Mouse (Mus musculus): ENCODE data around the gene Jade2. TPM values are rescaled to one million over a fixed set of nuclear protein-coding genes. Genes with fewer than 3 reads are reported as not detected.

The Jade2 gene
- polyA plus RNA-seq, 1 experiment = 10.1 TPM

GRCm38 (mm10) chr11:51885681-51886080 is 28.2 kb upstream of the Jade2 start:
- H3K4me3 ChIP-seq (ENCODE audit: low read depth, low read length) = no peak overlapping the region
- H3K27me3 ChIP-seq (ENCODE audit: control insufficient read depth, insufficient read depth, low read length, poor library complexity, severe bottlenecking) = peaks cover 2% of the 10 kb centered on the region; the same call in 1 of the 2 replicates
- no peaks in the 10 kb centered on the region for H3K9me3 ChIP-seq (replicated peaks; ENCODE audit: control insufficient read depth, insufficient read depth, low read length, poor library complexity, severe bottlenecking)
- H3K9ac ChIP-seq (ENCODE audit: low read depth, poor library complexity, severe bottlenecking) = no peak overlapping the region
- TF ChIP-seq POLR2A (IDR thresholded peaks at IDR 0.05; ENCODE audit: insufficient read depth, low read length) (no peak), CTCF (IDR thresholded peaks at IDR 0.05; ENCODE audit: low read depth, low read length) (no peak), EP300 (IDR thresholded peaks at IDR 0.05; ENCODE audit: insufficient read depth, low read depth, low read length) (no peak)
- no peaks in the 10 kb centered on the region for H3K36me3 ChIP-seq (ENCODE audit: control insufficient read depth, insufficient read depth, low read length, poor library complexity, severe bottlenecking)
- no peaks in the 10 kb centered on the region for H3K4me1 ChIP-seq (ENCODE audit: control insufficient read depth, insufficient read depth, low read length)
- no peak overlapping the region for H3K27ac ChIP-seq (ENCODE audit: insufficient read depth, low read length)

DNA sequence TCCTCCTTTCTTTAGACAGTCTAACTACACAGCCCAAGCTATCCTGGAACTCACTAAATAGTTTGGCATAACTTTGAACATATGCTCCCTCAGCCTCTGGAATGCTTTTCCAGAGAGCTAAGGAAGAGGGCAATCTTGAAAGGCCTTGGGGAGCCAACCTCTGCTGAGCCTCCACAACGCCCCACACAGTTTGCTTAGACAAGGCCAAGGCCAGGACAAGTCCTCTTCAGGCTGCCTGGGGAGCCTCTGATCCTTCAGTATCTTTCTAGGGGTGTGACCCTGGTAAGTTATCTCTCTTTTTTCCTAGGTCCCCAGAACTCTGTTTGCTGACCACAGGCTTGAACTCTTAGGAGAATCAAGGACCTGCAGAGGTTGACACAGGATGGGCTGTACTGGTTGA is 26.6 kb upstream of the Jade2 start:
- H3K27me3 ChIP-seq (ENCODE audit: control insufficient read depth, insufficient read depth, low read length, poor library complexity, severe bottlenecking) = no peaks in the 10 kb centered on the region
- H3K27ac ChIP-seq (ENCODE audit: insufficient read depth, low read length) = no peak overlapping the region
- no peak overlapping the region for H3K4me3 ChIP-seq (ENCODE audit: low read depth, low read length)

GRCm38 (mm10) chr11:51883670-51884069 is 26.2 kb upstream of the Jade2 start:
- Histone ChIP-seq H3K36me3 (ENCODE audit: control insufficient read depth, insufficient read depth, low read length, poor library complexity, severe bottlenecking) (no peaks in the 10 kb centered on the region), H3K9me3 (replicated peaks; ENCODE audit: control insufficient read depth, insufficient read depth, low read length, poor library complexity, severe bottlenecking) (no peaks in the 10 kb centered on the region), H3K4me3 (ENCODE audit: low read depth, low read length) (no peak overlapping the region), H3K4me1 (ENCODE audit: control insufficient read depth, insufficient read depth, low read length) (no peaks in the 10 kb centered on the region), H3K27ac (ENCODE audit: insufficient read depth, low read length) (no peak overlapping the region), H3K27me3 (ENCODE audit: control insufficient read depth, insufficient read depth, low read length, poor library complexity, severe bottlenecking) (no peaks in the 10 kb centered on the region), H3K9ac (ENCODE audit: low read depth, poor library complexity, severe bottlenecking) (no peak overlapping the region)
- TF ChIP-seq POLR2A (IDR thresholded peaks at IDR 0.05; ENCODE audit: insufficient read depth, low read length) (no peak), CTCF (IDR thresholded peaks at IDR 0.05; ENCODE audit: low read depth, low read length) (no peak), EP300 (IDR thresholded peaks at IDR 0.05; ENCODE audit: insufficient read depth, low read depth, low read length) (no peak)

More for the DNA sequence above, 26.6 kb upstream of the Jade2 start:
- Histone ChIP-seq H3K4me1 (ENCODE audit: control insufficient read depth, insufficient read depth, low read length) (no peaks in the 10 kb centered on the region), H3K9me3 (replicated peaks; ENCODE audit: control insufficient read depth, insufficient read depth, low read length, poor library complexity, severe bottlenecking) (no peaks in the 10 kb centered on the region), H3K9ac (ENCODE audit: low read depth, poor library complexity, severe bottlenecking) (no peak overlapping the region), H3K36me3 (ENCODE audit: control insufficient read depth, insufficient read depth, low read length, poor library complexity, severe bottlenecking) (no peaks in the 10 kb centered on the region)
- TF ChIP-seq POLR2A (IDR thresholded peaks at IDR 0.05; ENCODE audit: insufficient read depth, low read length) (no peak), CTCF (IDR thresholded peaks at IDR 0.05; ENCODE audit: low read depth, low read length) (no peak), EP300 (IDR thresholded peaks at IDR 0.05; ENCODE audit: insufficient read depth, low read depth, low read length) (no peak)

DNA sequence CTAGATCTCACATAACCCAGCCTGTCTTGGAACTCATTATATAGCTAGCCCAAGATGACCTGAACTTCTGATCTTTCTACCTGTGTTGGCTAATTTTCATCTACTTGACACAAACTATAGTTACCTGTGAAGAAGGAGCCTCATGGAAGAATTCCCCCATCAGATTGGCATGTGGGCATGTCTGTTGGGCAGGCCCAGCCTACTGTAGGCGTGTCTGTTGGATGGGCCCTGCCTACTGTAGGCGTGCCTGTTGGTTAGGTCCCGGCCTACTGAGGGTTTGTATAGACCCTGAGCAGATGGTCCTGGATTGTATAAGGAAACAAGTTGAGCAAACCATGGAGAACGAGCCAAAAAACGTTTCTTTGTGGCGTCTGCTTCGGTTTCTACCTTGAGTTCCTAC is 24.3 kb upstream of the Jade2 start:
- Histone ChIP-seq H3K4me3 (ENCODE audit: low read depth, low read length) (no peak overlapping the region), H3K4me1 (ENCODE audit: control insufficient read depth, insufficient read depth, low read length) (no peaks in the 10 kb centered on the region), H3K36me3 (ENCODE audit: control insufficient read depth, insufficient read depth, low read length, poor library complexity, severe bottlenecking) (no peaks in the 10 kb centered on the region), H3K9ac (ENCODE audit: low read depth, poor library complexity, severe bottlenecking) (no peak overlapping the region), H3K27me3 (ENCODE audit: control insufficient read depth, insufficient read depth, low read length, poor library complexity, severe bottlenecking) (no peaks in the 10 kb centered on the region), H3K9me3 (replicated peaks; ENCODE audit: control insufficient read depth, insufficient read depth, low read length, poor library complexity, severe bottlenecking) (no peaks in the 10 kb centered on the region), H3K27ac (ENCODE audit: insufficient read depth, low read length) (no peak overlapping the region)
- TF ChIP-seq EP300 (IDR thresholded peaks at IDR 0.05; ENCODE audit: insufficient read depth, low read depth, low read length) (no peak), CTCF (IDR thresholded peaks at IDR 0.05; ENCODE audit: low read depth, low read length) (no peak), POLR2A (IDR thresholded peaks at IDR 0.05; ENCODE audit: insufficient read depth, low read length) (no peak)

DNA sequence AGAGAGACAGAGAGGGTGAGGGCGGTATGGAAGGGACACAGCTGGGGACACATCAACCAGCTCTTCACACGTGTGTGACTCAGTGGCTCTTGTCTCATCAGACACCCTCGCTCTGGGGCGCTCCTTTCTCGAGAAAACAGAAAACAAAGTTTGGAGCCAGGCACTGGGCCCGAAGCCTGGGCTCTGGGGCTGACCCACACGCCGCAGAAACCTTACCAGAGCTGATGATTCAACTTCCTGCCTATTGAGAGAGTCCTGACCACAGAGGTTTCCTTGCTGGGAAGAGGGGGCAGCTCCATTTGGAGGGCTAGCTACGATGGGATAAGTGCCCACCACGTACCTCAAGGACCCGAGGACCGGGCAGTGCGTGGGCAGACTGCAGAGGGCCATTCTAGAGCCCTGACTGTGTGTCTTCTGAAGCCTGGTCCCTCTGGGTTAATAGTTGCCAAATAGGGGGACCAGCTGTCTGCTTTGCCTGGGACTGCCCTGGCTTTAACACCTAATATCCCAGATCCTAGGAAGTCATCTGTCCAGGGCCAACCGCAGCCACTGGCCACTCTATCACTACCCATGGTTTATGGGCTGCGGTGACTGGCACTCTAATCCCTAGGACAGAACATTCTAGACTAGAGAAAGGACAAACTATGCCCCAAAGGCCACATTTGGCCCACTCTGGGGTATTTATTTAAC is 23.7 kb upstream of the Jade2 start:
- TF ChIP-seq EP300 (IDR thresholded peaks at IDR 0.05; ENCODE audit: insufficient read depth, low read depth, low read length) = no peak
- no peak for TF ChIP-seq CTCF (IDR thresholded peaks at IDR 0.05; ENCODE audit: low read depth, low read length)
- Histone ChIP-seq H3K36me3 (ENCODE audit: control insufficient read depth, insufficient read depth, low read length, poor library complexity, severe bottlenecking) (no peaks in the 10 kb centered on the region), H3K4me1 (ENCODE audit: control insufficient read depth, insufficient read depth, low read length) (no peaks in the 10 kb centered on the region), H3K27ac (ENCODE audit: insufficient read depth, low read length) (no peak overlapping the region), H3K27me3 (ENCODE audit: control insufficient read depth, insufficient read depth, low read length, poor library complexity, severe bottlenecking) (no peaks in the 10 kb centered on the region), H3K9me3 (replicated peaks; ENCODE audit: control insufficient read depth, insufficient read depth, low read length, poor library complexity, severe bottlenecking) (no peaks in the 10 kb centered on the region), H3K9ac (ENCODE audit: low read depth, poor library complexity, severe bottlenecking) (no peak overlapping the region), H3K4me3 (ENCODE audit: low read depth, low read length) (no peak overlapping the region)

DNA sequence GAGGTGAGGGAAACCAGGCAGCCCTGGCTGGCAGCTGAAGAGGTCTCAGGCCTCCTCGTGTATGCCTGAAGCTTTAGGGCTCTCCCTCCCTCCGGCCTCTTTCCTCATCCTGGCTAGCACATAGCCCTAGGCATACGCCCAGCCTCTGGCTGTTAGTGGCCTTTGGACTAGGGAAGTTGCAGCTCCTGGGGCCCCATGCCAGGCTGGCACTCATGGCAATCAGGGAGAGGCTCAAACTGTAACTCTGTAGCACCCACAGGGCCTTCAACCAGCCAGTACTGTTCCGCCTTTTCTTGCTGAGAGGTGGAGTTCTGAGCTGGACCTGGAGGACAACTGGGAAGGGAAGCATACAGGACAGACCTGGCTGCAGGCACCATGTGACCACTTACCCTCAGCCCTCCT is 19.5 kb upstream of the Jade2 start:
- TF ChIP-seq POLR2A (IDR thresholded peaks at IDR 0.05; ENCODE audit: insufficient read depth, low read length) (no peak), CTCF (IDR thresholded peaks at IDR 0.05; ENCODE audit: low read depth, low read length) (no peak), EP300 (IDR thresholded peaks at IDR 0.05; ENCODE audit: insufficient read depth, low read depth, low read length) (no peak)
- H3K9ac ChIP-seq (ENCODE audit: low read depth, poor library complexity, severe bottlenecking) = no peak overlapping the region
- H3K27me3 ChIP-seq (ENCODE audit: control insufficient read depth, insufficient read depth, low read length, poor library complexity, severe bottlenecking) = no peaks in the 10 kb centered on the region
- no peak overlapping the region for H3K27ac ChIP-seq (ENCODE audit: insufficient read depth, low read length)
- H3K9me3 ChIP-seq (replicated peaks; ENCODE audit: control insufficient read depth, insufficient read depth, low read length, poor library complexity, severe bottlenecking) = no peaks in the 10 kb centered on the region
- no peak overlapping the region for H3K4me3 ChIP-seq (ENCODE audit: low read depth, low read length)
- H3K4me1 ChIP-seq (ENCODE audit: control insufficient read depth, insufficient read depth, low read length) = peaks cover 3% of the 10 kb centered on the region
- H3K36me3 ChIP-seq (ENCODE audit: control insufficient read depth, insufficient read depth, low read length, poor library complexity, severe bottlenecking) = no peaks in the 10 kb centered on the region
